In the genomic region with DNA sequence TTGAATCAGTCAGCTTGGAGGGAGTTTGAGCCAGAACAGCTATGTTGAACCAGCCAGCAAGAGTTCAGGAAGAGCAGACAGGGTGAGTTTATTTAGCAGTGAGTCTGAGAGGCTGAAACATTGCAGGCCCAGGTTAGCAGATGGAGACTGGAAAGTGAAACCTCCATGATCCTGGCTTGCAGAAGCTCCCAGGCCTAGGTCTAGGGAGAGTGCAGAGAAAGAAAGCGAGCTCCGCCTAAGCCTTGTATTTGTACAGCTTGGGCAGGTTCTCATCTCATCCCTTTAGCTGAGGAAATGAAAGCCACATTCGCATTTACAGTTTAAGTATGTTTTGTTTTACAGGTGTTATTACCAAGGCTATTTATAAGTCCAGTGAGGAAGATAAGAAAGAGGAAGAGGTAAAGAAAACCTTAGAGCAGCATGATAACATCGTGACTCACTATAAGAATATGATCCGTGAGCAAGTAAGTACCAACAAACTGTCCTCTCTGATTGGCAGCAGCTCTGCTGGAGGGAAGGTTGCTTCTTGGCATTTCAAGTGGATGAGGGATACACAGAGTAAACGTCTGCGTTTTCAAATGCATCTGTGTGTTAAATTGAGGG, we compare ENCODE assay signal across 32 mouse cellular contexts. TPM values are rescaled to one million over a fixed set of nuclear protein-coding genes. Genes with fewer than 3 reads are reported as not detected.
DNase-seq lines count a peak whose midpoint lies in the region.
"Had no signal": no experiment of that assay in that cellular context is flagged by ENCODE, and none has a peak within 500 bp of the region (broad histone marks: within the 10 kb centered on the region; RNA-seq: fewer than 3 reads in every experiment).

No protein-coding gene starts in this region.

- intact Hi-C loops in heart, postnatal 36 days (cut with DNase I): no loop called here

- peak; percentile 44 for DNase-seq in heart, adult 11 months
- no peak for DNase-seq in heart, postnatal 36 days
- DNase-seq in 416B (ENCODE audit: low read depth): peak; percentile 27
- peak; percentile 33 for DNase-seq in large intestine, adult 2 months (ENCODE audit: low read depth, low spot score)
- no peak for DNase-seq in embryo, embryonic 10 days (ENCODE audit: low spot score)
- no peak for DNase-seq in adrenal gland, postnatal 10 days
- DNase-seq: adrenal gland, postnatal 14 days; cerebellum, adult 11 months; cerebellum, adult 2 months; cerebellum, adult 9-11 months; cerebellum, postnatal 25 days; embryo, embryonic 11 days; gastrocnemius, postnatal 10 days; gastrocnemius, postnatal 36 days had no signal

- WGBS in large intestine, adult 2 months: 63% methylated on average over 7 of the region's 7 CpGs

RNA-seq across cellular contexts. Expression of gene U90926, which starts 26.2 kb away (rescaled TPM):
- not detected for total RNA-seq in heart, postnatal 36 days (2021)
- polyA plus RNA-seq in large intestine, adult 2 months (2012; rRNA removed): 0.45 and 2.4 TPM in 2 replicates
- total RNA-seq in adrenal gland, postnatal 10 days (2021): under 1 TPM in 1 of 2 experiments, not detected in 1; 0.96 TPM
- total RNA-seq: adrenal gland, adult 18-20 months; adrenal gland, postnatal 14 days; common myeloid progenitor, adult 5-6 weeks; gastrocnemius, postnatal 10 days; gastrocnemius, postnatal 36 days; granulocyte monocyte progenitor cell, adult 5-6 weeks; heart, adult 8-10 months; heart, postnatal 25 days had no signal
- polyA plus RNA-seq: CD4-positive, CD25-positive, alpha-beta regulatory T cell, adult 4 months; cerebellum, adult 2 months; embryonic facial prominence, embryonic 10.5 days; embryonic facial prominence, embryonic 13.5 days; erythroblast, embryonic 14.5 days; forebrain, embryonic 12.5 days; forebrain, embryonic 15.5 days; heart, embryonic 11.5 days; heart, embryonic 14.5 days; heart, postnatal 0 days; hindbrain, embryonic 10.5 days; hindbrain, embryonic 13.5 days; hindbrain, embryonic 16.5 days; intestine, embryonic 16.5 days had no signal

RNA-seq across cellular contexts. Expression of gene Uso1, which starts 51.2 kb away (rescaled TPM):
- 10 to 100 TPM; 38.7 to 40.2 TPM for total RNA-seq in heart, postnatal 36 days (2021)
- polyA plus RNA-seq in large intestine, adult 2 months (2012; rRNA removed): 23.8 and 41.7 TPM in 2 replicates
- 10 to 100 TPM; 64.1 to 71.5 TPM for total RNA-seq in adrenal gland, postnatal 10 days (2021)

Comparison
In these comparisons a context has a peak if more than half of its experiments do, and no peak if none do; other contexts are left out.
1. DNase-seq: peak in heart, adult 11 months (single experiment), 416B (single experiment) and large intestine, adult 2 months (single experiment); none in heart, postnatal 36 days (0 of 2), embryo, embryonic 10 days (single experiment) and adrenal gland, postnatal 10 days (single experiment).